Mouse (Mus musculus): ENCODE measurements around the gene Btn2a2. TPM values are rescaled to one million over a fixed set of nuclear protein-coding genes. Genes with fewer than 3 reads are reported as not detected.
A peak's percentile ranks its signal among the peaks of the same experiment; 100 is the strongest.

Btn2a2 gene
- total RNA-seq, 2 experiments from 2014 or later, result 0.49 to 0.52 TPM

GRCm38 (mm10) chr13:23530901-23531875 is 42.5 kb upstream of the Btn2a2 start, which contains the start of gene Hist1h4h:
Gene Hist1h4h (plus strand): TSS chr13:23531050.
- TF ChIP-seq CTCF (conservative IDR thresholded peaks at IDR 0.05), result no peak
- peak; percentile 97 for DNase-seq (ENCODE audit: low spot score in 2 of 2)
- Histone ChIP-seq H3K27ac (peak within 1 kb of the TSS; percentile 97), H3K4me3 (peak within 1 kb of the TSS; percentile 68)

GRCm38 (mm10) chr13:23530181-23530900 is 41.7 kb upstream of the Btn2a2 start:
- TF ChIP-seq CTCF (conservative IDR thresholded peaks at IDR 0.05), result no peak
- peak overlapping the region; percentile 68 for H3K4me3 ChIP-seq
- H3K27ac ChIP-seq, result peak overlapping the region; percentile 97
- peak; percentile 67 to 70 for DNase-seq (ENCODE audit: low spot score in 2 of 2)

- no peak overlapping the region for H3K27ac ChIP-seq
Observed at GRCm38 (mm10) chr13:23529480-23530165, 41.0 kb upstream of the Btn2a2 start.

GRCm38 (mm10) chr13:23529005-23529404 is 40.3 kb upstream of the Btn2a2 start:
- Histone ChIP-seq H3K4me3 (no peak overlapping the region), H3K27ac (no peak overlapping the region)
- DNase-seq (ENCODE audit: low spot score in 2 of 2), result no peak
- TF ChIP-seq CTCF (conservative IDR thresholded peaks at IDR 0.05), result no peak

More at GRCm38 (mm10) chr13:23529480-23530165, 41.0 kb upstream of the Btn2a2 start:
- DNase-seq (ENCODE audit: low spot score in 2 of 2), result no peak
- no peak for TF ChIP-seq CTCF (conservative IDR thresholded peaks at IDR 0.05)
- H3K4me3 ChIP-seq, result peak overlapping the region; percentile 68

- DNase-seq (ENCODE audit: low spot score in 2 of 2), result peak; percentile 91 to 97
- no peak for TF ChIP-seq CTCF (conservative IDR thresholded peaks at IDR 0.05)
- peak overlapping the region; percentile 64 for H3K27ac ChIP-seq
- H3K4me3 ChIP-seq, result peak overlapping the region; percentile 67
Observed at GRCm38 (mm10) chr13:23526312-23526711, 37.7 kb upstream of the Btn2a2 start.

- H3K27ac ChIP-seq, result no peak overlapping the region
- no peak for TF ChIP-seq CTCF (conservative IDR thresholded peaks at IDR 0.05)
- DNase-seq (ENCODE audit: low spot score in 2 of 2), result no peak
- H3K4me3 ChIP-seq, result peak overlapping the region; percentile 67
Observed at GRCm38 (mm10) chr13:23525901-23526300, 37.2 kb upstream of the Btn2a2 start.

- TF ChIP-seq CTCF (conservative IDR thresholded peaks at IDR 0.05), result peak; percentile 99
- peak; percentile 73 to 87 for DNase-seq (ENCODE audit: low spot score in 2 of 2)
- no peak overlapping the region for H3K4me3 ChIP-seq
- no peak overlapping the region for H3K27ac ChIP-seq
Observed at GRCm38 (mm10) chr13:23524654-23525053, 36.0 kb upstream of the Btn2a2 start.

- Histone ChIP-seq H3K27ac (no peak overlapping the region), H3K4me3 (no peak overlapping the region)
- no peak for TF ChIP-seq CTCF (conservative IDR thresholded peaks at IDR 0.05)
- DNase-seq (ENCODE audit: low spot score in 2 of 2), result no peak
Observed at GRCm38 (mm10) chr13:23523976-23524375, 35.3 kb upstream of the Btn2a2 start.

- H3K27ac ChIP-seq, result no peak overlapping the region
- peak; percentile 72 for DNase-seq (ENCODE audit: low spot score in 2 of 2)
- H3K4me3 ChIP-seq, result peak overlapping the region; percentile 15; the same call in 1 of the 2 replicates
- TF ChIP-seq CTCF (conservative IDR thresholded peaks at IDR 0.05), result no peak
Observed at GRCm38 (mm10) chr13:23521703-23522102, 33.0 kb upstream of the Btn2a2 start.

GRCm38 (mm10) chr13:23519416-23519815 is 30.8 kb upstream of the Btn2a2 start:
- peak overlapping the region; percentile 28; the same call in 1 of the 2 replicates for H3K27ac ChIP-seq

GRCm38 (mm10) chr13:23518885-23519284 is 30.2 kb upstream of the Btn2a2 start:
- peak; percentile 80 to 82 for DNase-seq (ENCODE audit: low spot score in 2 of 2)
- Histone ChIP-seq H3K4me3 (peak overlapping the region; percentile 58), H3K27ac (peak overlapping the region; percentile 28; the same call in 1 of the 2 replicates)
- no peak for TF ChIP-seq CTCF (conservative IDR thresholded peaks at IDR 0.05)

More at GRCm38 (mm10) chr13:23519416-23519815, 30.8 kb upstream of the Btn2a2 start:
- TF ChIP-seq CTCF (conservative IDR thresholded peaks at IDR 0.05), result no peak
- DNase-seq (ENCODE audit: low spot score in 2 of 2), result peak; percentile 83 to 86
- H3K4me3 ChIP-seq, result peak overlapping the region; percentile 58

- DNase-seq (ENCODE audit: low spot score in 2 of 2), result no peak
- Histone ChIP-seq H3K4me3 (peak overlapping the region; percentile 58), H3K27ac (no peak overlapping the region)
- TF ChIP-seq CTCF (conservative IDR thresholded peaks at IDR 0.05), result no peak
Observed at GRCm38 (mm10) chr13:23518295-23518603, 29.6 kb upstream of the Btn2a2 start.
